Mouse (Mus musculus): ENCODE data around the gene Tmem97.

DNA sequence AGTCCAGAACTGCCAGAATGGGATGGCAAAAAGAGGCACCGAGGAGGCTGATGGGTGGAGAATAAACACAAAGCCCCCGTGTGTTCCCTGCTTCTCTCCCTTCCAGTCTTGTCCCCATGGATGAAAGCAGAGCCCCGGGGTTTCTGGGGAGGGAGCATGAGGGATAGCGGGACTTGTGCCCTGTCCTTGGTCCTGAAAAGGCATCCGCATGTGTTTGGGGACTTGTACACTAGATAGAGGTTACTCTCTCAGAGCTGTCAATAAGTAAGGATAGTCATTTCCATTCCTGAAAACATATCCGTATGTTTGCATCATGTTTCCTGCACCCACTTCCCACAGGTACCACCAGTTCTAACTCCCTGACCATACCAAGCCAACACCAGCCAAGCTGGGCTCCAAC, 54.7 kb downstream of the Tmem97 start:
- TF ChIP-seq POLR2A (IDR thresholded peaks at IDR 0.05; ENCODE audit: borderline replicate concordance, control insufficient read depth, low read depth, low read length) = no peak
- TF ChIP-seq CTCF (IDR thresholded peaks at IDR 0.05; ENCODE audit: control insufficient read depth, insufficient read depth, low read length) = no peak
